Mouse (Mus musculus) mesoderm, embryonic 11.5 days (tissue): ENCODE data around the gene Eif3g.
A peak's percentile ranks its signal among the peaks of the same experiment; 100 is the strongest.

ENCODE experiments used
- DNase-seq: peaks from one replicate; pipeline ENCODE4 v3.0.0-alpha.2; 2012; ENCODE audit warnings: low read depth, low spot score

Eif3g gene

DNA sequence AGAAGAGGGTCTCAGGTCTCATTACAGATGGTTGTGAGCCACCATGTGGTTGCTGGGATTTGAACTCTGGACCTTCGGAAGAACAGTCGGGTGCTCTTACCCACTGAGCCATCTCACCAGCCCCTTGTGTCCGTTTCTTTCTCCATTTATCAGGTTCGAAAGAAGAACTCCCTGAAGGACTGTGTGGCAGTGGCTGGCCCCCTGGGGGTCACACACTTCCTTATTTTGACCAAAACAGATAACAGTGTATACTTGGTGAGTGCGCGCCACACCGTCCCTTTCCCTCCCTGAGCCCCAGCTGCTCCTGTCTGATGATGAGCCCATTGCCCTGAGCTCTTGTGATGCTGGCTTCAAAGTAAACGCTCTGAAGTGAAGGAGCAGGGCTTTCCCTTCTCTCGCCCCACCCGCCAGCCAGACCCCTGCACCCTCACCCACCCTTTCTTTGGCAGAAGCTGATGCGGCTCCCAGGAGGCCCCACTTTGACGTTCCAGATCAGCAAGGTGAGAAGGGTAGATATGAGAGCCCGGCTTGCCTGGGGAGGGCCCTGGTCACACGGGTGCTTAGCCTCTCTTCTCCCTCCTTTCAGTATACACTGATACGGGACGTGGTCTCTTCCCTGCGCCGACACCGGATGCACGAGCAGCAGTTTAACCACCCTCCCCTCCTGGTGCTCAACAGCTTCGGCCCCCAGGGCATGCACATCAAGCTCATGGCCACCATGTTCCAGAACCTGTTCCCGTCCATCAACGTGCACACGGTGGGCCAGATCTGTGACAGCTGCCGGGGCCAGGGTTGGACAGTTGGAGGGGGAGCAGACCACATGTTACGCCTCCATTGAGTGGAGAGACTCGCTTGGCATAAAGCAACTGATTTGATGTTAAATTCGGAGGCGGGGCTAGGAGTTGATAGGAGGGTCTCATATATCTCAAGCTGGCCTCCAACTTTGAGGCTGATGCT is 9.0 kb downstream of the Eif3g start:
- no peak for DNase-seq

- no peak for DNase-seq
Observed at GRCm38 (mm10) chr9:20888386-20888765, 10.0 kb downstream of the Eif3g start.

GRCm38 (mm10) chr9:20887704-20888385 is 10.6 kb downstream of the Eif3g start, which contains the start of gene Ppan:
TSS of gene Ppan (plus strand) at chr9:20888175.
- peak; percentile 97 for DNase-seq

- no peak for DNase-seq
Observed at GRCm38 (mm10) chr9:20887191-20887590, 11.2 kb downstream of the Eif3g start.

GRCm38 (mm10) chr9:20886563-20886962 is 11.9 kb downstream of the Eif3g start:
- DNase-seq = no peak

GRCm38 (mm10) chr9:20879097-20879792 is 19.2 kb downstream of the Eif3g start, which contains the start of gene Angptl6:
TSS of gene Angptl6 (minus strand) at chr9:20879727.
- no peak for DNase-seq

GRCm38 (mm10) chr9:20878710-20879065 is 19.7 kb downstream of the Eif3g start:
- DNase-seq = no peak

DNA sequence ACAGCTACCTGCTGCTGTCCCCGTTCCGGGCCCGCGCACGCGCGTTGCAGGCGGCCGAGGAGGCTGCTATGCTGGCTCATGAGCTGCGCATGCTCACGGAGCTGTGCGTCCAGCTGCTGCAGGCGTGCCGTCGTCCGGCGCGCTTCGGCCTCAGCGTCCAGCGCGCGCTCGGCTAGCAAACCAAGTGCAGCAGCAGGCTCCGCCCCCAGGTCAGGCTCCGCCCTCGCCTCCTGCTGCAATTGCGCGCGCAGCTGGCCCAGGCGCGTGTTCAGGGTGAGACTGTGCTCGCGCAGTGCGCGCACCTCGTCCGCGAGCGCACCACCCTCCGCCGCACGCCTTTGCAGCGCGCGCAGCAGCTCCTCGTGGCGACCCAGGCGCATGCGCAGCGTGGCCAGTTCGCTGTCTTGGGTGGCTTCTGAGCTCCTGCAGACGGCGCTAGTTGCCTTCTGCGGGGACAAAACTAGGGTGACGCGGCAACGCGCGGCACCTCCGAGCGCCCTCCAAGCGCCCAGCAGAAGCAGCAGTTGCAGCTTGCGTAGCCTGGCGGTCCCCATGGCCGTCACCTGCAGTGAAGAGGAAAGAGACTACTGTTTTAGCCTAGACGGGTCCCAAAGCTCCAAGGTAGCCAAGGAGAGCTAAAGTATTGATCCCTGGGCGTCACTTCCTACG is 20.2 kb downstream of the Eif3g start:
- DNase-seq = peak; percentile 100

- DNase-seq = no peak
Observed at GRCm38 (mm10) chr9:20877118-20878040, 21.0 kb downstream of the Eif3g start.

DNA sequence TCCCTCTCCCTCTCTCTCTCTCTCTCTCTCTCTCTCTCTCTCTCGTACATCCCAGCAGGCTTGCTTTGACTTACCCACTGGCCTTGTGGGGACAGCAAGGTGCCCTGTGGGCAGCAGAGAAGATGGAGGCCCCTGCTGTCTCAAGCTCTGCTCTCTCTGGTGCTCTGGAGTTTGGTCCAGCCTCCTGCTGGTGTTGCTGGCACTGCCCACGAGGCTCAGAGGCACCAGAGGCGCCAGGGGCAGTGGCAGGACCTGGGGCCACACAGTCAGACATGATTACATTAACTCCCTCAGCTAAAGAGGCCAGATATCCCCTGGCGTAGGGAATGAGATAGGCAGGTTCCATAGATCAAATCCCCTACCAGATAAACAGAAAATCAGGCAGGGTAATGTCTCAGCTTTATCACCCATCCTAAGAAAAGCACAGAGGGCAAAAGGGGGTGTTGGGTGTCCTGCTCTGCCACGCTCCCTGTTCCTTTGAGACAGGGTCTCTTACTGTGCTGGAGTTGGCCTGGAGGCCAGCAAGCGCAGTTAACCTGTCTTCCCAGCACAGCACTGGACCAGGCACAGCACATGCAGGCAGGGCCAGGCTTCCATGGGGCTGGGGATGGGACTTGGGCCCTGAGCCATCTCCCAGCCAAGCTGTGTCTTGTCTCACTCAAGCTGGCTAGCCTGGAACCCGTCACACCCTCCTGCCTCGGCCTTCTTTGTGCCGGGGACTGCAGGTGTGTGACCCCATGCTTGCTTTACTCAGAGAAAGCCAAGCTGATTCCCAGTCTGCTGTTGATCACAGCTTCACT is 21.9 kb downstream of the Eif3g start:
- no peak for DNase-seq

DNA sequence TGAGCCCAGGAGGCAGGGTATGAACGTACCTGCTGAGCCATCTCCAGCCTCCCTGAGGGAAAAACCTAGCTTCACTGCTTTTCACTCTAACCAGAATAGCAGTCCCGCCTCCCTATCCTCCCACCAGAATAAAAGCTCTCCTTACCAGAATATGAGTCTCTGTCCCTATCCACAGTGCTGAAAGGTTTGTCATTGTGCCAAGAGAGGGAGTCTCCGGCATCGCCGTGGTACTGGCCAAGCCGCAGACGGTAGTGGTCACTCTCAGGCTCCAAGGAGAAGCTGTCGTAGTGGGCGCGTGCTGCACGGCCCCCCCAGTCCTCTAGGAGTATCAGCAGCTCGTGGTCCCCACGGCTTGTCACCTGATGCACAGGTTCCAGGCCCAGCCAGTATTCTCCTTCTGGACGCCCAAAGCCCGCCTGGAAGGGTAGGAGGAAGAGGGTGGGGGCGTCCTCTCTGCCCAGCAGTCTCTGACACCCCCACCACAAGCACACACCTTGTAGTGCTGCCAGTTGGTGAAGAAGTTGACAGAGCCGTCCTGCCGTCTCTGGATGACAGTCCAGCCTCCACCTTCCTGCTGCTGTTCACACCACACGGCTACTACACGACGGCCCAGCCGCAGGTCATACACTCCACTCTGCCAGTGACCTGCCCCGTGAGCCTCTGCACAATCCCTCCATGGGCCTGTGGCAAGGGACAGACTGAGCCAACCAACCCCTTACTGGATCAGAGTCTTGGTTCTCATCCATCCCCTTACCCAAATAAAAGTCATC is 23.2 kb downstream of the Eif3g start:
- no peak for DNase-seq

GRCm38 (mm10) chr9:20873521-20873920 is 24.9 kb downstream of the Eif3g start:
- no peak for DNase-seq

GRCm38 (mm10) chr9:20872991-20873390 is 25.4 kb downstream of the Eif3g start:
- no peak for DNase-seq

GRCm38 (mm10) chr9:20870211-20871173 is 27.9 kb downstream of the Eif3g start:
- DNase-seq = no peak

DNA sequence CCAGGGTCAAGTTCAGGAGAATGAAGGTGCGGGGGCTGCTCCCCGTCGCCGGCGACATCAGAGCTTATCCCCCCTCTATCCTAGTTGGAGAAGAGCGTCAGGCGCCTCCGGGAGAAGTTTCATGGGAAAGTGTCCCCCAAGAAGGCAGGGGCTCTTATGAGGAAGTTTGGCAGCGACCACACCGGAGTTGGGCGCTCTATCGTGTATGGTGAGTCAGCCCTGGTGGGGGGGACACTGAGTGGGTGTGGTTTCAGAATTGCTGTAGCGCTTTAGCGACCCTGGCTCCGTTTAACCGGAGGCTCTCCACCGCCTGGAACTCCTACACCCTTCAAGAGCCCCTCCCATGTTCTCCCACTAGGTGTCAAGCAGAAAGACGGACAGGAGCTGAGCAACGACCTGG is 29.2 kb downstream of the Eif3g start:
- no peak for DNase-seq

DNA sequence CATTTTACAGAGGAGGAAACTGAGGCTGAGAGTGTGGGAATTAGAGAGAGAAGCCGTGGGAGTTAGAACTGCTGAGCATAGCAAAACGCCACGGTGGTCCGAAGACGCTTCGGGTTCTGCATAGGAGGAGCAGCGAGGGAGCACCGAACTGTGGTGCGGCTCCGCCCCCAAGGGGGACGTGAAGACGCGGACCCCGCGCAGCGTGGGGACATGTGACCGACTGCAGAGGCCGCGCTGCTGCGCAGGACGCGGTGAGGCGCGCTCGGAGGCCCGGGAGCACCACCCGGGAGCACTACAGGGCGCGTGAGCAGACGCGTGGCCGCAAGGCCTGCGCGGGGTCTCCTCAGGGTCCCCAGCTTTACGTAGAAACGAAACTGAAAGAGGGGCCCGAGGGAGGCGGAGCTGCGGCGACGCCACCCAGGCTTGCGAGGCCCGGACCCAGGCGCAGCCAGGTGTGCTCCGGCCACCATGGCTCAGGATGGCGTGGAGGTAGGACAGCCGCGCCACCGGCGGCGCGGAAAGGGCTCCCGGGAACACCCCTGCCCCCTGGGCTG is 29.9 kb downstream of the Eif3g start, which contains the start of gene A230050P20Rik:
Gene A230050P20Rik, plus strand, starts transcription at position 195 of the 554 bp plus-strand sequence.
- peak; percentile 34 for DNase-seq

DNA sequence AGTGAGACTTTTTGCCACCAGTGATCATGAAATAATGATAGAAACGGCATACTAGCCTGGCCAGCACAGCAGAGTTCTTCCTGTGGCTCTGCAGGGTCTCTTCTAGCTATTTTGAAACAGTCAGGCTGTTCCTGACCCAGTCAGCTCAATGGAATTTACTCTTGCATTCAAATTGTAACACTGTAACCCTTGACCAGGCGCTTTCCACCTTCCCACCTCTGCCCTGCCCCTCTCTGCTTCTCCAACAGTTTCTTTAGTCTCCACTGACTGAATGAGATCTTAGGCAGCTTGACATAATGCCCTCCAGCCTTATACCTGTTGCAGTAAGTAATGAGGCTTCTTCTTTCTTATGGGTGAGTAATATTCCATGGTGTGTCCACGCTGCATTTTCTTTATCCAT is 31.5 kb downstream of the Eif3g start:
- DNase-seq = no peak
